Mouse (Mus musculus) adrenal gland, postnatal 4 days (tissue): ENCODE measurements around the gene Eif4e. TPM values are rescaled to one million over a fixed set of nuclear protein-coding genes. Genes with fewer than 3 reads are reported as not detected.

Source experiments
- DNase-seq, 2 experiments: peaks; one replicate each; pipeline ENCODE4 v3.0.0; 2021 to 2022; ENCODE audit warnings: low spot score in 2 of 2, mixed read lengths in 2 of 2
- microRNA-seq: library from miRNA; unstranded; fragments of <30 nt; microRNA quantifications from one replicate; pipeline ENCODE4 v1.2.0, GENCODE M21; 2021
- total RNA-seq, 2 experiments: library from RNA; stranded (reverse); gene quantifications; 2 replicates each; pipeline ENCODE4 v1.2.3; 2021

The Eif4e gene
- total RNA-seq, 2 experiments from 2014 or later, result 176 to 182 TPM

- no peak for DNase-seq
Observed at GRCm38 (mm10) chr3:138560886-138561285, 34.9 kb downstream of the Eif4e start.

- DNase-seq, result no peak
Observed at GRCm38 (mm10) chr3:138578867-138579266, 52.9 kb downstream of the Eif4e start.

GRCm38 (mm10) chr3:138586213-138586612 lies 60.2 kb downstream of the Eif4e start:
- DNase-seq, result no peak

- no peak for DNase-seq
Observed at GRCm38 (mm10) chr3:138587137-138587536, 61.2 kb downstream of the Eif4e start.

DNA sequence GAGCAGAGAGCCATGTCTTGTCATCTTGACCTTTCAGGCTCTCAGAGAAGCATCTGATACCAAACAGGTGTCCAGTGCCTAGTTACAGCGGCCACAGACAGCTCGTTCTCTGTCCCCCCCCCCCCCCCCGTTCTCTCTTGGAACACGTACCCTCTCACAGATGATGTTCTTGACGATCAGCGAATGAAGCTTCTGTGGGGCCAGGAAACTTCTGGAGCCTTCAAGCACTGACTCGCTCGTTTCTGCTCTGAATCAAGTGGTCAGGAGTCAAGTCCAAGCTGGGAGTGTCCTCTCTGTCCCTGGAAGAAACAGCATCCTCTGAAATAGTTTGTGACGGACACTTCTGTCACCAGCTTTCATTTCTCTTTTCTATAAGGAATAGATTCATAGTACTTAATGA lies 62.0 kb downstream of the Eif4e start:
- DNase-seq, result no peak

GRCm38 (mm10) chr3:138591002-138591401 lies 65.0 kb downstream of the Eif4e start:
- DNase-seq, result no peak

DNA sequence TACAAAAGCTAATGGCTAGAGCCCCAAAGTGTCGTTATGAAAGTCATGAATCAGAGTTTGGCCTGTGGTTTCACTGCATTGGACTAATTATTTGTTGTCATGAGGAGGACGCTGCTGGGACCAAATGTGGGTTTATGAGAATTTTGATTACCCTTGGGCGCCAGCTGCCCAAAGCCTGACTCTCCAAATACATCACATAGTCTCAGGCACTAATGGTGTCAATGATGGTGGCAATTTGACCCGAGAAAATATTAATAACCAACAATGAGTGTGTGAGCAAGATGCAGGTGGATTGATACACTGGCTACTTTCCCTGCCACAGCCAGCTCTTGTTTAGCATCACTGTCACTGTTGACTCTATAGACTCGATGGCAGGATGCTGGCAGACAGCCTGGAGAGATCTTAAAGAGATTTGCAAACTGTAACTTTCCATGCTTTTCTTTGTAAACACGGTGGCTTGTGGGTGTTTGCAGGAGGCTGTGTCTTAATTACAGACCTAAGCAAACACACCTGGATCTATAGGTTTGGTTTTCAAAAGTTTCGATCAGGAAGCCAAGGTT lies 65.9 kb downstream of the Eif4e start:
- no peak for DNase-seq

DNA sequence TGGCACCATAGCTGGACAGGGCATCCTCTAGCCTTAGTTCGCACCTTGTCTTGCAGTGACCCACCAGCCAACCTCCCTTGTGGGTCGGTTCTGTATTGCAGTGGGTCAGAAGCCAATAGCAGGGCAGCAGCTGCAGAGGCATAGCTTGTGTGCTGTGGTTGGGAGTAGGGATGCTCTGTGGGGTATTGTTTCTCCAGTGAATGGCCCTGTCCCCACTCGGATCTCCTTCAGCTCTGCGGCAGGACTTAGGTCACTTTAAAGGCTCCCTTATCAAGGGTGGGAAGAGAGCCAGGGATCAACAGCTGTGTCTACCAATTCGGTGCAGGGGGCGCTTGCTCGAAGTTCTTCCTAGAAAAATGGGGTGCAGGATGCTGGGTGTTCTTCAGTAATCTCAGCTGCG lies 67.2 kb downstream of the Eif4e start:
- no peak for DNase-seq

DNA sequence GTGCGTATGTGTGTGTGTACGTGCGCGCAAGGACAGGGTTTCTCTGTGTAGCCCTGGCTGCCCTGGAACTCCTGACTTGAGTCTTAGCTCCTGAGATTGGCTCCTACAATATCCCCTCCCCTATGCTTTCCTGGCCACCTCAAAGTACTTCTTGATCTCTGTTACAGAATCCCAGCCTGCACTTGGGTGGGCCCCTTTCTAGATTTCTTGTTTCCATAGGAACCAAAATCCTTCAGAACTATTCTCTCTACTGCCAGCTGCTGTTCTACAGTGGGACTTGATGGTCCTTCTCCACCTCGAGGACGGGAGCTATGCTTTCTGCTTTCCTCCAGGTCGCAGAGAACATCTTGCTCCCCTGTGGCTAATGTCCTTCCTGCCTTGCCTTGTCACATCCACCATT lies 67.9 kb downstream of the Eif4e start:
- DNase-seq, result no peak

DNA sequence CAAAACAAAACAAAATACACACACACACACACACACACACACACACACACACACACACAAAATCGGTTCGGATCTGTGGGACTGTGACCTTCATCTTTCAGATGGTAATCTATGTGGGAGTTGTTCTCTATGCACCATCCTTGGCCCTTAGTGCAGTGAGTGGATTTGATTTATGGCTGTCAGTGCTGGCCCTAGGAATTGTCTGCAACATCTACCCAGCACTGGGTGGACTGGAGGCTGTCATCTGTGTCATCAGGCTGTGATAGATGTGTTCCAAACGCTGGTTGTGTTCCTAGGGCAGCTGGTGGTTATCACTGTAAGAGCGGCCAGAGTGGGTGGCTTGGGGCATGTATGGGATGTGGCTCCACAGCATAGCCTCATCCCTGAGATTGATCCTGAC lies 75.1 kb downstream of the Eif4e start:
- DNase-seq, result no peak

GRCm38 (mm10) chr3:138605132-138605531 lies 79.2 kb downstream of the Eif4e start:
- no peak for DNase-seq

- no peak for DNase-seq
Observed at GRCm38 (mm10) chr3:138608665-138609064, 82.7 kb downstream of the Eif4e start.

Small RNAs within 50 kb of the gene (microRNA-seq; reads per million reads assigned to microRNA genes)
- 1.1 reads per million for gene Mir1956

Other genes with a start within 250 kb of the Eif4e start
- gene Adh6a, start 212.9 kb upstream of the Eif4e start, total RNA-seq, result not detected
- gene Adh6b, start 184.4 kb upstream of the Eif4e start, total RNA-seq, result under 1 TPM; 0.48 to 0.73 TPM
- 1 to 10 TPM in 1 of 2 experiments, under 1 TPM in 1; 0.22 to 1.0 TPM for gene Adh4, start 110.7 kb upstream of the Eif4e start, total RNA-seq
- gene Adh5, start 83.1 kb upstream of the Eif4e start, total RNA-seq, result 100 to 1,000 TPM; 259 to 303 TPM
- 10 to 100 TPM; 55.8 to 59.4 TPM for gene Metap1, start 36.7 kb upstream of the Eif4e start, total RNA-seq
- gene Tspan5, start 216.0 kb downstream of the Eif4e start, total RNA-seq, result 10 to 100 TPM; 39.3 to 40.5 TPM